Mouse (Mus musculus) small intestine, adult 2 months (tissue): Measurements from ENCODE around the gene BC016579. TPM values are rescaled to one million over a fixed set of nuclear protein-coding genes. Genes with fewer than 3 reads are reported as not detected.

Experiments used
- H3K27ac ChIP-seq: fragments of 200-500 bp; 2 replicates; pipeline ENCODE4 v1.5.1; 2012; ENCODE audit warnings: low read depth, low read length, control low read depth, inconsistent platforms; ENCODE audit not compliant: insufficient read depth
- H3K27me3 ChIP-seq: fragments of 200-500 bp; 2 replicates; pipeline ENCODE4 v1.6.1; 2012; ENCODE audit warnings: mild to moderate bottlenecking, moderate library complexity, low read length, inconsistent platforms; ENCODE audit not compliant: control insufficient read depth, insufficient read depth
- H3K36me3 ChIP-seq: fragments of 200-500 bp; 2 replicates; pipeline ENCODE4 v1.6.1; 2012; ENCODE audit warnings: mild to moderate bottlenecking, low read length, control low read depth, inconsistent platforms; ENCODE audit not compliant: control insufficient read depth, insufficient read depth
- H3K4me1 ChIP-seq: fragments of 200-500 bp; 2 replicates; pipeline ENCODE4 v1.6.1; 2012; ENCODE audit warnings: low read length, inconsistent platforms, mixed read lengths; ENCODE audit not compliant: control insufficient read depth, insufficient read depth, insufficient read length
- H3K4me3 ChIP-seq: fragments of 200-500 bp; 2 replicates; pipeline ENCODE4 v1.5.1; 2012; ENCODE audit warnings: low read depth, mild to moderate bottlenecking, control low read depth, inconsistent platforms, low read length, moderate library complexity
- CTCF ChIP-seq: fragments of 200-500 bp; IDR thresholded peaks from 2 replicates; pipeline ENCODE4 v1.5.1; 2012; ENCODE audit warnings: low read depth, mild to moderate bottlenecking, control low read depth, inconsistent platforms, low read length, moderate library complexity, mixed read lengths; ENCODE audit not compliant: insufficient replicate concordance, insufficient read length; ENCODE audit errors: extremely low read depth
- POLR2A ChIP-seq: fragments of 200-500 bp; IDR thresholded peaks from 2 replicates; pipeline ENCODE4 v1.6.1; 2012; ENCODE audit warnings: low read depth, mild to moderate bottlenecking, control low read depth, inconsistent platforms, low read length, moderate library complexity
- WGBS: fragments of 180-500 bp; shearing (Covaris S2); methylation state at CpG from one replicate; pipeline ENCODE4 v1.1.7; 2018; 5-methylcytosine and 5-hydroxymethylcytosine counted together
- polyA plus RNA-seq: library from polyadenylated mRNA; depleted of rRNA; stranded (reverse); fragments of >200 nt; gene quantifications from 2 replicates; pipeline ENCODE4 v1.2.3, GENCODE M21; 2012; rRNA removed

BC016579 gene
- polyA plus RNA-seq, 1 experiment = 2.1 TPM

DNA sequence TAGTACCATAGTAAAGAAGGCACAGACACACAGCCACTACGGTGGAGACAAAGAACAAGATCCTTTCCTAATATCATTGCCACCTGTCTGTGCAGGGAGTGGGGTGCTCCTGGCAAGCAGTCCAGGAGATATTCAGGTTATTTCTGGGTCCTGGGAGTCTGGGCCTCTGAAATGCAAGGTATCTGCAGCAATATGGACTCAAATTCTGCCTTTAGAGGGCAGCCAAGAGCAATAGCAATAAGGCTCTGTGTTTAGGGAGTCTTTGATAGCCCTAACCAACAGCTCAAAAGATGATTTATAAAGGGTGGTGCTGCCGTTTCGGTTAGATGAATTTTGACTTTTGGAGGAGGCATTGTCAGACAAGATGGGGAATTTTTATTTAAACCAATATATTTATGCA, 44.6 kb downstream of the BC016579 start:
- H3K27ac ChIP-seq = peak overlapping the region; percentile 40; the same call in 1 of the 2 replicates
- 33% methylated on average over 3 of the region's 3 CpGs for WGBS
- no peaks in the 10 kb centered on the region for H3K27me3 ChIP-seq
- TF ChIP-seq POLR2A = no peak
- peak; percentile 46; the same call in 1 of the 2 replicates for TF ChIP-seq CTCF
- H3K4me1 ChIP-seq = peaks cover 7% of the 10 kb centered on the region; the same call in 1 of the 2 replicates
- H3K4me3 ChIP-seq = no peak overlapping the region
- H3K36me3 ChIP-seq = no peaks in the 10 kb centered on the region

- no peaks in the 10 kb centered on the region for H3K36me3 ChIP-seq
- 7% methylated on average over 4 of the region's 4 CpGs for WGBS
- H3K27me3 ChIP-seq = no peaks in the 10 kb centered on the region
- peak overlapping the region; percentile 40 for H3K27ac ChIP-seq
- H3K4me1 ChIP-seq = peaks cover 7% of the 10 kb centered on the region; the same call in 1 of the 2 replicates
- H3K4me3 ChIP-seq = no peak overlapping the region
- no peak for TF ChIP-seq CTCF
- TF ChIP-seq POLR2A = no peak
Observed at GRCm38 (mm10) chr16:45608481-45608954, 45.4 kb downstream of the BC016579 start.

- no peak for TF ChIP-seq POLR2A
- TF ChIP-seq CTCF = no peak
- Histone ChIP-seq H3K4me1 (no peaks in the 10 kb centered on the region), H3K27ac (no peak overlapping the region), H3K4me3 (no peak overlapping the region), H3K36me3 (no peaks in the 10 kb centered on the region), H3K27me3 (no peaks in the 10 kb centered on the region)
Observed at GRCm38 (mm10) chr16:45595494-45595893, 58.4 kb downstream of the BC016579 start.

DNA sequence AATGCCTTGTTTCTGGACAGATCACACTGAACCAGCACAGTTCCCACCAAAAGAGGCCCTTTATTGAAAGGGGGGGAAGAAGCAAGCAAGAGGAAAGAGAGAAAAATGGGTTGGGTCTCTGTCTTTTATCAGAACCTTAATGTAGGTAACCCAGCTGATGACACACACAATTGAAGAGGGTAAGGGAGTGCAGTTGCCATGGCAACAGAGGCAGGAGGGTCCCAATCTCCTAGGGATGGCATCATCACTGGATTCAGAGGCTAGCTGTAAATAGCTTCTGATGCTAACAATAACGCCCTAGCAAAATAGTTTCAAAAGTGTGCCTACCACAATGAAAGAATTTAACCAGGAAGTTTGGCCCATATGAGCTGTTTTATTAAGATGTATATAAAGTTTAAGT, 60.2 kb downstream of the BC016579 start:
- Histone ChIP-seq H3K36me3 (no peaks in the 10 kb centered on the region), H3K4me1 (no peaks in the 10 kb centered on the region), H3K27ac (no peak overlapping the region), H3K27me3 (no peaks in the 10 kb centered on the region), H3K4me3 (no peak overlapping the region)
- WGBS = 81% methylated on average over 1 of the region's 1 CpGs
- TF ChIP-seq CTCF (no peak), POLR2A (no peak)

DNA sequence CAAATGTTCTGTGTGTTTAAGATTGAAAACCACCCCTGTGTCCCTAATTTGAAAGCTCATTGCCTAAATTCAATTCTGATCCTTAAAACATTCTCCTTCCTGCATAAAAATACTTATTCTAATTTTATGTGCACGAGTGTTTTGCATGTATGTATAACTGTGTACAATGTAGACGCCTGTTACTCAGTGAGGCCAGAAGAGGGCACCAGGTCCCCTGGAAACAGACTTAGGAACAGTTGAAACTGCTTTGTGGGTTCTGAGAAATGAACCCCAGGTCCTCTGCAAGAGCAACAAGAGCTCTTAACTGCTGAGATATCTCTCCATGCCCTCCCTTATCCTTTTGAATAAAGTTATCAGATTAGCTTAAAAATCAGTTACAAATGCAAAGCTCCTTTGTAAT, 71.4 kb downstream of the BC016579 start:
- Histone ChIP-seq H3K4me1 (no peaks in the 10 kb centered on the region), H3K36me3 (no peaks in the 10 kb centered on the region), H3K27me3 (no peaks in the 10 kb centered on the region), H3K27ac (no peak overlapping the region), H3K4me3 (no peak overlapping the region)
- WGBS = 40% methylated on average over 2 of the region's 2 CpGs
- TF ChIP-seq POLR2A = no peak
- TF ChIP-seq CTCF = peak; percentile 26; the same call in 1 of the 2 replicates

GRCm38 (mm10) chr16:45579883-45580282, 74.0 kb downstream of the BC016579 start:
- 49% methylated on average over 12 of the region's 12 CpGs for WGBS
- Histone ChIP-seq H3K36me3 (no peaks in the 10 kb centered on the region), H3K4me3 (no peak overlapping the region), H3K4me1 (no peaks in the 10 kb centered on the region), H3K27ac (no peak overlapping the region), H3K27me3 (no peaks in the 10 kb centered on the region)
- TF ChIP-seq CTCF (peak; percentile 21; the same call in 1 of the 2 replicates), POLR2A (no peak)

Other genes starting within 250 kb of the BC016579 start
- 12.0 and 29.2 TPM in 2 replicates for gene Cd200, start 245.0 kb downstream of the BC016579 start, polyA plus RNA-seq
- 0.50 and 2.2 TPM in 2 replicates for gene Gm609, start 161.1 kb downstream of the BC016579 start, polyA plus RNA-seq
- 0.93 and 1.6 TPM in 2 replicates for gene Gm17783, start 122.0 kb downstream of the BC016579 start, polyA plus RNA-seq
- not detected in 2 replicates for gene Slc9c1, start 118.8 kb downstream of the BC016579 start, polyA plus RNA-seq
- gene Gcsam, start 43.7 kb downstream of the BC016579 start, polyA plus RNA-seq = 0.06 and 0.11 TPM in 2 replicates
- 0.10 and 0.20 TPM in 2 replicates for gene Tmprss7, start 39.6 kb upstream of the BC016579 start, polyA plus RNA-seq
- 0.55 and 0.63 TPM in 2 replicates for gene Tagln3, start 70.5 kb upstream of the BC016579 start, polyA plus RNA-seq
- 1.1 and 2.4 TPM in 2 replicates for gene Abhd10, start 88.9 kb upstream of the BC016579 start, polyA plus RNA-seq